Mouse (Mus musculus) frontal cortex, adult (tissue): ENCODE measurements around the gene Gm17584.
"Not testable (repeated sequence)": the region's sequence is repeated elsewhere in the genome, so short reads cannot be mapped to it uniquely, and the experiment has no call there.

Source experiments
- ATAC-seq: cut with Nextera tagmentation; 2 replicates; pipeline ENCODE4 v1.9.2; 2017; ENCODE audit warnings: mild to moderate bottlenecking, moderate library complexity, mixed read lengths; ENCODE audit not compliant: low TSS enrichment

The Gm17584 gene

GRCm38 (mm10) chrX:124500263-124500662, at the start of gene Gm17584:
Gm17584 (plus strand) TSS chrX:124500563.
- not testable (repeated sequence) for ATAC-seq
